Mouse (Mus musculus): ENCODE results near the gene Rhox3a2.
"Not testable (repeated sequence)": the region's sequence is repeated elsewhere in the genome, so short reads cannot be mapped to it uniquely, and the experiment has no call there.

Gene Rhox3a2

GRCm38 (mm10) chrX:37379728-37380127 is at the start of gene Rhox3a2:
Gene Rhox3a2, plus strand, starts transcription at chrX:37380028.
- not testable (repeated sequence) for DNase-seq

- DNase-seq = not testable (repeated sequence)
These were observed 10.7 kb downstream of the Rhox3a2 start, which contains the start of gene Rhox4a2 for GRCm38 (mm10) chrX:37390548-37390947. Gene Rhox4a2, plus strand, starts transcription at chrX:37390848.

GRCm38 (mm10) chrX:37411767-37412166 is 31.9 kb downstream of the Rhox3a2 start, which contains the start of gene Rhox2b:
Gene Rhox2b, plus strand, starts transcription at chrX:37412067.
- not testable (repeated sequence) for DNase-seq

- DNase-seq = not testable (repeated sequence)
These were observed 52.4 kb downstream of the Rhox3a2 start, which contains the start of gene Rhox4b for GRCm38 (mm10) chrX:37432194-37432593. Gene Rhox4b, plus strand, starts transcription at chrX:37432494.
